Mouse (Mus musculus) right cerebral cortex, postnatal 36 days (tissue): Measurements from ENCODE around the gene Olfr205.
"Not testable (repeated sequence)": the region's sequence is repeated elsewhere in the genome, so short reads cannot be mapped to it uniquely, and the experiment has no call there.

Experiments
- DNase-seq, 2 experiments: peaks; one replicate each; pipeline ENCODE4 v3.0.0; 2022; ENCODE audit warnings: low spot score in 2 of 2, mixed read lengths in 1 of 2

Olfr205 gene

DNA sequence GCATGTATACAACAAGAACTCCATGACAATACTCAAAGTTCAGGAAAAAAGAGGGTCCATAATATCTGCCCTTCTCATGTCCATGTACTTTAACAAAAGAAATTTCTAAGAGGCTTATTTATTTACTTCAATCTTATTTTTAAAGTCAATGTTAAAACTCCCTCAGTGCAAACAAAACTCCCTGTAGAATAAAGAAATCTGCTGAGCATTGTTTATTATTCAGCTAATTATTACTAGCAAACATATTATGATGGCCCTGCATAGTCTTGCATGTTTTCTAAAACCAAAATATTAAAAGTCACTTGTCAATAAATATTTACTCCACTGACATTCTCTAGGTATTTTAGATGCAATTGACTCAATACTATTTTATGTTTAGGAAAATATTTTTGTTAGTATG lies at the start of gene Olfr205:
Gene Olfr205, minus strand, starts transcription at position 101 of the 400 bp plus-strand sequence.
- no peak for DNase-seq

DNA sequence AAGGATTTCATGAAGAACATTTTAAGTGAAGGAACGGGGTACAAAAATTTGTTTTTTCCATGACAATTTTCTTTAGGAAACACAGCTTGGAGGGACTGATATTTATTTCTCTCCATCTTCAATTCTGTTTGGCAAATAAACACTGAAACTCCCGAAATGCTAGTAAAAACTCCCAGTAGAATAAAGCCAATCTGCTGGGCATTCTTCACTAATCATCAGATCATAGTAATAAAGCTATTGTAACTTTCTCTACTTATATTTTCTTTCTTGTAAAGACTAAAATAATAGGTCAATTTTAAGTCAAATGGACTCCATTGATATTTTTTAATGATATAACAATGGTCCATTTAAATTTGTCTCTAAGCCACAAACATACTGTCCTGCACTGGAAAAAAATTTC lies 33.0 kb upstream of the Olfr205 start, which contains the start of gene Olfr209:
Gene Olfr209, minus strand, starts transcription at position 101 of the 400 bp plus-strand sequence.
- no peak for DNase-seq

DNA sequence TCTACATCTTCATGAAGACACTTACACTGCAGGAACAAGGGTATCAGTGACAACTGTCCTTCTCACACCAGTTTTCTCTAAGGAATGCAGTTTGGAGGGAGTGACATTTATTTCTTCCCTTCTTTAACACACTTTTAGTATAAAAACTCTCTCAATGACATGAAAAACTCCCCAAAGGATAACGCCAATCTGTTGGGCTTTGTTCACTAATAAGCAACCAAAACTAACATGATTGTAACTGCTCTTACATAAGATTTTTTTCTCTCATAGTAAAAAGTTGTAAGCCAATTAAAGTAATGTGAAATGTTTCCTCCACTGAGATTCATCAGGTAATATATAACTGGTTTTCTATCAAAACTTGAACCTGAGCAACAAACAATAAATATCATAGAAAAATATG lies 18.2 kb upstream of the Olfr205 start, which contains the start of gene Olfr206:
Gene Olfr206, minus strand, starts transcription at position 101 of the 400 bp plus-strand sequence.
- DNase-seq = no peak

DNA sequence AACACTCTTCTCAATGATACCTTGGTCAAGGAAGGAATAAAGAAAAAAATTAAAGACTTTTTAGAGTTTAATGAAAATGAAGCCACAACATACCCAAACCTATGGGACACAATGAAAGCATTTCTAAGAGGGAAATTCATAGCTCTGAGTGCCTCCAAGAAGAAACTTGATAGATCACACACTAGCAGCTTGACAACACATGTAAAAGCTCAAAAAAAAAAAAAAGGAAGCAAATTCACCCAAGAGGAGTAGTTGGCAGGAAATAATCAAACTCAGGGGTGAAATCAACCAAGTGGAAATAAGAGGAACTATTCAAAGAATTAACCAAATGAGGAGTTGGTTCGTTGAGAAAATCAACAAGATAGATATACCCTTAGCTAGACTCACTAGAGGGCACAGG lies 7.7 kb downstream of the Olfr205 start:
- not testable (repeated sequence) for DNase-seq

DNA sequence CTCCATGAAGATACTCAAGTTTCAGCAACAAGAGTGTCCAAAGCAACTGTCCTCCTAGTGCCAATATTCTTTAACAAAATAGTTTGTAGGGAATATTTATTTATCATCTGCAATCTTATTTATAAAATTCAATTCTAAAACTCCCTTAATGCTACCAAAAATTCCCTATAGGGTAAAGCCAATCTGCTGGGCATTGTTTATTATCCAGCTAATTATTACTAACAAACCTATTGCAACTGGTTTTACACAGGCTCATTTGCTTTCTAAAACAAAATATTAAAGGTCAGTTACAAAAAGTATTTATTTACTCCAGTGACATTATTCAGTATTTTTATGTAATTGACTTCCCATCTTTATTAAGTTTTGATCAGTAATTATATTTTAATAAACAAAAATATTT lies 12.8 kb downstream of the Olfr205 start, which contains the start of gene Olfr204:
Gene Olfr204, minus strand, starts transcription at position 101 of the 400 bp plus-strand sequence.
- DNase-seq = no peak

DNA sequence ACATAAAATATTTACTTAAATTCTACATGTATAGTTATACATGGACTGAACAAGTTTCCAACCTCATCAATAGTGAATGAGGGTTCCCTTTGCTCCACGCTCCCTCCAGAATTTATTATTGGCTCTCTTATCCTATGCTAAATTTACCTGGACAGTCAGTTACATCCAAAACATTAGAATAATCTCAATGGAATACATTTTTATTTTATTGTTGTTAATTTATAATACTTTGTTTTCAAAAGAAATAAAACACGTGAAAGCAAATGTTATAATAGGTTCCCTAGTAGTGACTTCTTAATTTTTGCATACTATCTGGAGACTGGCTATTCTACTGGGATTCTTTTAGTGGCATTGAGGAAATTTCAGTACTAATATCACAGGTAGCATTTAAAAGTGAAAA lies 32.4 kb downstream of the Olfr205 start, which contains the start of gene Olfr203:
Gene Olfr203, plus strand, starts transcription at position 301 of the 400 bp plus-strand sequence.
- DNase-seq = no peak

DNA sequence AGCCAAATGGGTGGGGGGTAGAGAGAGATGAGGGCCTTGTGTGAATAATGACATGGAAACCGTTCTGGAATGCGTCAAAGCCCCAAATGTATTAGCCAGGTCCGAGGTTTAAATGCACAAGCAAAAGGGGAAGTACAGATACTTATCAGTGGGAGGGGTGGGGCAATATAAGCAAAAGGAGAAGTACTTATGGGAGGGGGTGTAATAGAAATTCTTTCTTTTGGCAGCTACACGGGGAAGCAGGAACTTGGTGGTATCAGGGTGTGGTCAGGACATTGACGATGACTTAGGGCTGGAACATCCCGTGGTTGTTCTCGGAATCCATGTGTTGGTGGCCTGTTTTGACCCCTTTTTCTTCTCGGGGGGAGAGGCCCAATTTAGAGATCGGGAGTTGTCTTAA lies 43.4 kb downstream of the Olfr205 start:
- not testable (repeated sequence) for DNase-seq

DNA sequence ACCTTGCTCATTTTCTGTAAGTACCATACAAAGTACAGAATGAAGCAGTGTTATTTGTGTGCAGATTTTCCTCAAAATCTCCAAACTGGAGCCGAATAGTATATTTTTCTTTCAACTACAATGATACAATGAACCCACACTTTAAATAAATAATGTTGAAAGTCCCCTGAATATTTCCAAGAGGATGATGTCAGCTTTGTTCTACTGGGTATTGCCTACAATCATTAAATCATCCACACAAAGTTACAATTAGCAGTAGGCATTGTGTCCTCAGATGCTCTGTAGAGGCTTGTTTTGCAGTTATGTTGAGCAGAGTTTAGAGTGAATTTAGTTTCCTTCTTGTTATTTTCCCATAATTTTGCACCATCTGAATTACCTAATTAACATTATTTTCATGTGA lies 44.2 kb downstream of the Olfr205 start, which contains the start of gene Olfr202:
Gene Olfr202, minus strand, starts transcription at position 101 of the 400 bp plus-strand sequence.
- DNase-seq = no peak

DNA sequence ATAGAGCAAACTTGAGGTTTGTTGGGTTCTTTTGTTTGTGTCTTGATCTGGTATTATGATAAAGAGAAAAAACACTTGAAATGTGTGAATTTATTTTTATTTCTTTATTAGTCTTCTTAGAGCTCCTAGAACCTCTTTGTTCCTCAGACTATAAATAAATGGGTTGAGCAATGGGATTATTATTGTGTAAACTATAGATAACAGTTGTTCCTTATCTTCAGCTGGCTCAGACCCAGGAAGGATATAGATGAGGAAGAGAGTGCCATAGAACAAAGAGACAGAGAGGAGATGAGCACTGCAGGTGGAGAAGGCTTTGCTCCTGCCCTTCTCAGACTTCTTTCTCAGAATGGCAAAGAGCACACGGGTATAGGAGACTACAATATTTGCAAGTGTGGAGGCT lies 47.5 kb downstream of the Olfr205 start:
- no peak for DNase-seq

DNA sequence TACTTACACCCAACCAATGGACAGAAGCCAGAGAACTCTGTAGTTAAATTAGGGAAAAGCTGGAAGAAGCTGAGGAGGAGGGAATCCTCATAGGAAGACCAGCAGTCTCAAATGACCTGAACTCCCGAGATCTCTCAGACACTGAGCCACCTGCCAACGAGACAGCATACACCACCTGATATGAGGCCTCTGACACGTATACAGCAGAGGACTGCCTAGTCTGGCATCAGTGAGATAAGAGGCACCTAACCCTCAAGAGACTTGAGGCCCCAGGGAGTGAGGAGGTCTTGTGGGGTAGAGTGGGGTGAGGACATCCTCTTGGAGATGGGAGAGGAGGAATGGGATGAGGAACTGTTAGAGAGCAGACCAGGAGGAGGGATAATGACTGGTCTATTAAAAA lies 50.4 kb downstream of the Olfr205 start:
- no peak for DNase-seq
